ENCODE assay signal across 16 mouse cellular contexts in the genomic region with DNA sequence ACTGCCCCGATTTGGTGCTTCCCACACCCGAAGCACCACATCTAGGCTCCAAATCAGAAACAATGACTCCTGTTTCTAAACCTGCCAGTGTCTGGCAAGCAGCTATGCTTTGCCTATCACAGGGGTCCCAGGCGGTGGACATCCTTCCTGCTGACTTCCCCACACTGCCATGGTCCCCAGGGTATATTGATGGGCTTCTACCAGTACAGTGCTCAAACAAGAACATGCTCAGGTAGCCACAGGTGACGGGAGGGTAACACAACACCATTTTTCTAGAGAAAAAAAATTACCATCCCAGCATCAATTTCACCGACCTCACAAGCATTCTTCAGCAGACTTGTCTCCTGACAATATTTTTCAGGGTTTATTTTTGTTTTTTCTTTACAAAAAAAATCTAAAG.
"Had no signal": no experiment of that assay in that cellular context is flagged by ENCODE, and none has a peak within 500 bp of the region (broad histone marks: within the 10 kb centered on the region; RNA-seq: fewer than 3 reads in every experiment).

No protein-coding gene starts in this region.

- ATAC-seq: midbrain, embryonic 16.5 days had no signal

- H3K27me3 ChIP-seq: midbrain, embryonic 12.5 days; neural tube, embryonic 13.5 days; neural tube, embryonic 15.5 days had no signal

- H3K4me2 ChIP-seq: lung, embryonic 14.5 days; midbrain, embryonic 12.5 days; neural tube, embryonic 13.5 days; neural tube, embryonic 15.5 days had no signal

- H3K27ac ChIP-seq: midbrain, embryonic 10.5 days; midbrain, embryonic 12.5 days; neural tube, embryonic 13.5 days; neural tube, embryonic 15.5 days had no signal

- H3K9me3 ChIP-seq: midbrain, embryonic 12.5 days; neural tube, embryonic 13.5 days; neural tube, embryonic 15.5 days had no signal

- H3K9ac ChIP-seq: lung, embryonic 14.5 days; midbrain, embryonic 12.5 days; neural tube, embryonic 13.5 days; neural tube, embryonic 15.5 days had no signal

- DNase-seq: lung, adult 18-20 months; lung, embryonic 14.5 days; lung, postnatal 10 days; midbrain, embryonic 14.5 days; right cerebral cortex, postnatal 25 days; right cerebral cortex, postnatal 4 days; spleen, adult 18-20 months; thymus, adult 18-20 months; thymus, postnatal 14 days; thymus, postnatal 36 days had no signal

- H3K4me3 ChIP-seq: midbrain, embryonic 10.5 days; midbrain, embryonic 12.5 days; myocyte; neural tube, embryonic 13.5 days; neural tube, embryonic 15.5 days had no signal
